Mouse (Mus musculus): ENCODE results near the gene Sfmbt2. TPM values are rescaled to one million over a fixed set of nuclear protein-coding genes. Genes with fewer than 3 reads are reported as not detected.

Sfmbt2 gene
- polyA plus RNA-seq, 1 experiment, result 1.2 TPM

DNA sequence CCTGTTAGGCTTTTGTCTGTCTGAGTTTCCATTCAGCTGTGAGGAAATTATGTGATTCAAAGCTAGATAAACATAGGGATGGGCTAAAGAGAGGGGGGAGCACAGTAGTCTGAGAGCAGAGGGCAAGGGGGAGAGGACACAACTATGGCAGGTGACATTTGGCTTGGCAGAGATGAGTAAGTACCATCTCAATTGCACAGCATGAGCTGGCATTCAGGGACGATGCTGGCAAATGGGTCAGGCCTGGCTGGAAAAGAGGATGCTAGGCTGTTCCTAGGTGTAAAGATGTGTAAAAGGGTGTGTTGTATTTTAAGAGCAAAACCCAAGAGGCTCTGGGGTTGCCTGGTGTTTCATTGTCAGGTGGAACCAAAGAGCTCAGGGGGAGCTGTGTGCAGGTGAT, 188.5 kb downstream of the Sfmbt2 start:
- DNase-seq (ENCODE audit: low read depth), result no peak

DNA sequence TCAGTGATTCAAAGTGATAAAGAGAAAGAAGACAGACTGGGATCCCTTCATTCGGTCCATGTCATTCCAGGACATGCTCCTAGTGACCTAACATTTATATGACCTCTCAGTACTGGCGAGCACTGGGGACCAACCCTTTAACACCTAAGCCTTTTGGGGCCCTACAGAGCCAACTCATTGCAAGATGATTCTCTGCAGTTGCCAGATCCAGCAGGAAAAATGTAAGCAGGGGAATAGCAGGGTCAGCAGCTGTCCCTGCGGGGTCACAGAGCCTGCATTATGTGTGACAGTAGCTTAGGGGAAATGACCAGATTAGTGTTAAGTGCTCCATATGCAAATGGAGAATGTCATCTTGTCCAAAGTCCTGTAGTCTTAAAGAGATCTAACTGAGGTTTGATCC, 195.2 kb downstream of the Sfmbt2 start:
- DNase-seq (ENCODE audit: low read depth), result no peak

DNA sequence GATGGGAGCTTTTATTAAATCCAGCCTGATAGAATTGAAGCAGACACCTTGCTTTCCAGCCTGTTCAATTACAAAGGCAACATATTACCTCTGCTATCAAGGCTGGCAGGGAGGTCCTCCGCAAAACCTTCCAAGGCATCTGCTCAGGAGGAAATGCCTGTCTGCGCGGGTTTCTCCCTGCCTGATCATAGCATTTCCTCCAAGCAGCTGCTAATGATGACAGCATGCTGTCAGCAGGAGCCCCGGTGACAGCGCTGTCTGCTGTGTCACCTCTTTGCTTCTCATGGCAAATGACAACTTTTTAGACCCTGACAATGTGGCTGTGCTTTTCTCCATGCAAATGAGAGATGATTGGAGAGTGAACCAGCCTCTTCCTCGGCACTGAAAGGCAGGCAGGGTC, 199.1 kb downstream of the Sfmbt2 start:
- DNase-seq (ENCODE audit: low read depth), result no peak

DNA sequence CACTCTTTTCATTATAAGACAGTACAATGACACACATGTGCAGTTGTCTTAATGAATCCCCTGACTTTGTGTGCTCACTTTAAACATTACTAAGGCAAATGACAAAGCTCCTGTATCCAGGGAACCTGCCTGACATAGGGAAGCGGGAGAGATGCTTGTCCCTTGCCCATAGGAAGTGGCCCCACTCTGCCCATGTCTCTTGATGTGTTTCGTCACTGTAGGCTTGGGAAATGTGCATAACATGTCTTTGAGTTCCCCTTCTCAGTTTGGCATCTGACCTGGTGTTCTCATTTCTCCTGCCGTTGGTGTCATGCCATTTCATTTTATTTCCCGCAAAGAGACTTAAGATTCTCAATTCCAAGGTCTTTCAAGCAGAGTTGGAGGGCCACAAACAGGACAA, 202.0 kb downstream of the Sfmbt2 start:
- DNase-seq (ENCODE audit: low read depth), result no peak

DNA sequence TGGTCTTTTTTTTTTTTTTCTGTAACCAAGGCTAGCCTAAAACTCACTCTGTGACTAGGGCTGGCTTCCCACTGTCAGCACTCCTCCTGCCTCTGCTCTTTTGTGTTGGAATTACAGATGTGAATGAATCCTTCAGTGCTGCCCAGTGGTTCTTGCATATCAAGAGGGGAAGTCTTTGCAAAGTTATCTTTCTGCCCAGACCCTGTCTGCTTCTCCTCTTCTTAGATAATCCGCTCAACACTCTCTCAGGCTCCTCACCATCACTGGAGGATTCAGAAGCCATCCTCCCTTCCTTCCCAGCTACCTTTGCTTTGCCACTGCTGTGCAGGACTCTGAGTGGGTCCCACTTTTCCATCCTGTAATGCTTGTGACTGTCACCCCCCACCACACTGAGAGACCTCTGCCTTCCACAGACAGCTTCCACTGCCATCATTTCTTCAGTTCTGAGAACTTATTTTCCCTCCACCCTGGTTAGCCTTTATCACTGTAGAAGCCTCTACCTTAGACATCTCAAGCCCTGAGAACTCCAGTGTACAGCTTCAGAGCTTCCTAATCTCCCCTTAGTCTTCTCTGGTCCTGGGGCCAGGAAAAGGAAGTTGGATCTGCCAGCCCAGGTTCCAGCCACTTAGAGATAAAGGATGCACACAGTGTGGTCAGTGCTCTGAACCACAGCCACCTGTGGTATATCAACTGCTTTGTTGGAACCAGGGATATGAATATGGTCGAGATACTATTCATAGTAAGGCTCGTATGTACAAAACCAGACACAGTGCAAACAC, 205.8 kb downstream of the Sfmbt2 start:
- DNase-seq (ENCODE audit: low read depth), result no peak

DNA sequence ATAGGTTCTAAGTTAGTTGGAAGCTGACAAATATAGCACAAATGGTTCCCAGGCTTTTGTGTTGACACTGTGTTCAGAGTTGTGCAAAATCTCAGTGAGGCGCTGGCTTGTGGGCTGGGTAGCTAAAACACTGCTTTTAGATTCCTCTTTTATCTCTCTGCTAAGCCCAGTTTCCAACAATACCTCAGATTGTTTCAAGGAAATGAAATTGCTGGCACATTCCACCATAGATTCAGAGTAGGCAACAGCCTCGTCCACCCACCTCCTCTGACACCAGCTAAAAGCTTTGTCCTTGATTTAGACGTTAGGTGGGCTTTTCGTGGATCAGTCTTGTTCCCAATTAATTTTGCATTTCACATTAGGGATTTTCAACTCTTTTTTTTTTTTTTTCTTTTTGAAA, 212.4 kb downstream of the Sfmbt2 start:
- DNase-seq (ENCODE audit: low read depth), result no peak

DNA sequence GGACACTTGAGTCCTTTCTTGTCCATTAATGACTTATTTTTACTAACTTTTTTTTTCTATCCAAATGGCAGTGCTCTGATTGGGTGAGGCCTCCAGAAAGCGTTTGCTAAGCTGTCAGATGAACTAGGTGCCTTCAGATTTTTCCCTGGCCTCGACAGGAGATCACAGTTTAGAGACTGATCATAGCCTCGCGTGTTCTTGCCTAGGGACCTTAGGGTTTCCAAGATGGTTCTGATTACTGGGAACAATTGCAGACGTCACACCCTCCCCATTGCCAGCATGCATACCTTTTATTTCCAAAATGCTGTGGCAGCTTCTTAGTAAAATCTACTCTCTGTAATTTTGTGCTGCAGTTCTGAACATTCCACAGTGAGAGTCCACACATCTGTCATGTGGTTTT, 212.8 kb downstream of the Sfmbt2 start:
- DNase-seq (ENCODE audit: low read depth), result no peak

DNA sequence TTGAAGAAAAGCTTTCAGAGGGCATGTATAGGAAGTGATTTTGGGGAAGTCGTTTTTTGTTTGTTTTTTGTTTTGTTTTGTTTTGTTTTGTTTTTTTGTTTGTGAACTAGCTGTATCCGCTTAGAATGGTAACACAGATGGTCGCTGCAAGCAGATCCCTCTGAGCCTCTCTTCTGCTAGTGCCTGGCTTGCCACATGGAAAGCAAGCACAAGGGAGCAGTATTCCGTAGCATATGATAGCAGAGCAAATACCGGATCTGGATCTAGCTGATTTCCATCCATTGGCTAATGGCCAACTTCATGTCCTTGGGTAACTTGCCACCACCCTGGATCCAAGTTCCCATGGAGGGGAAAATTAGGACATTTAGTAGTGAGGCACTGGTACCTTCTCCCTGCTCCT, 221.0 kb downstream of the Sfmbt2 start:
- DNase-seq (ENCODE audit: low read depth), result no peak

DNA sequence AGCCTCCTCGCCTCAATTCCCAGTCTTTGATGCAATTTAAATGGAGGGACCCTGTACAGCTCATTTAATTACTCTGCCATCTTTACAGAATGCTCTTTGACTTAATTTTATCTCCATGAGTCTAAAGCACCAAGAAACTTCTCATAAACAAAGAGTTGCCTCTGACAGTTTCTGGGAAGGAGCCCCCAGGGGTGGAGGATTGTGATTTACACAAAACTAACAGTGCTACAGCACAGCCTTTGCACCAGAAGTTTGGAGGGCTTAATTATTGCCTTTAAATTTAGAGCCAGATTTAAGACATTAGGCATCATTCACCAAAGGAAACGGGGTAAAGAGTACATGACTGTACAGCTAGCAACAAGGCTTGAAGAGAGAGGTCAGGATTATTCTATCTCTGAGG, 245.2 kb downstream of the Sfmbt2 start:
- no peak for DNase-seq (ENCODE audit: low read depth)

Other genes starting within 250 kb of the Sfmbt2 start
- gene Itih2, start 239.1 kb upstream of the Sfmbt2 start, polyA plus RNA-seq (2012; rRNA removed), result 3.3 and 5.5 TPM in 2 replicates
- 65.8 and 82.6 TPM in 2 replicates for gene Itih5, start 216.9 kb upstream of the Sfmbt2 start, polyA plus RNA-seq (2012; rRNA removed)